In the genomic region with DNA sequence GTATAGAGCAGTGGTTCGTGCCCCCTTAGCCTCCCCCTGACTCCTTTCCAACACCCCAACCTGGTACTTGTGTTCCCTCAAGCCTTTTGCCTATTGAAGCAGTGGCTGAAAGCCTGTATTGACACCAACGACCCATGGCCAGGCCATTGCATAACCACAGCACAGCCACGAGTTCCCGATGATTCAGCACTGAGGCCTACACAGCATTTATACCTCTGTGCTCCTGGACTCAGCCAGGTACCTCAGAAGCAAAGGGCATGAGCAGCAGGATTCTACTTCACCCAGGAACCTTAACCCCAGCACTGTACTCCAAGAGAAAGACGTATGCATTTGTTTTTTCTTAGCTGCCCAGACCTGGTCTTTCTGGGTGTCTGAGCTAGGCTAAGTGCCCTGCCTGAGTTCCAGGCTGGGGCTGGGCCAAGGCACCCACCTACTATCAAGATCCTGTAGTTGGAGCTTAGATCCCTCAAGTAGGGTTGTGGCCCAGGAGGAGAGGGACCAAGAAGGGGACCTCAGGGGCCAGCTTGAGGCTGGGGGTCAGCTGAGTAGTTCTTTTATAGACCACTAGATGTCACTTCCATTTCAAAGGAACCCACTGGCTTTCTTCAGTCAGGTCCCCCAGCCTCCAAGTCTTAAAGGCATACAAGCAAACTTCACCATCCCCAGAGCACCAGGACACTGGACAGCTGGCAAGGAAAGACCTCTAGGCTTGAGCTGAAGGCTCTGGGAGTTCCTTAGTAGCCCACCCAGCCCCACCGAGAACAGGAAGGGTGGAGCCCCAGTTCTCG, we compare ENCODE assay signal across 8 mouse cellular contexts.
DNase-seq lines count a peak whose midpoint lies in the region; ATAC-seq and TF ChIP-seq lines count a peak whose summit lies in the region.

No protein-coding gene starts in this region.

- no peaks in the 10 kb centered on the region for H3K36me3 ChIP-seq in midbrain, postnatal 0 days (ENCODE audit: insufficient read depth, low read length)
- no peaks in the 10 kb centered on the region for H3K36me3 ChIP-seq in midbrain, embryonic 13.5 days
- no peaks in the 10 kb centered on the region for H3K36me3 ChIP-seq in liver, embryonic 13.5 days
- no peaks in the 10 kb centered on the region for H3K36me3 ChIP-seq in stomach, postnatal 0 days (ENCODE audit: control insufficient read depth, insufficient read depth, low read length)
- no peaks in the 10 kb centered on the region for H3K36me3 ChIP-seq in hindbrain, embryonic 13.5 days

- TF ChIP-seq EP300 in stomach, postnatal 0 days (optimal IDR thresholded peaks at IDR 0.05) = no peak

- peak; percentile 45 for TF ChIP-seq CTCF in midbrain, postnatal 0 days (IDR thresholded peaks at IDR 0.05)
- TF ChIP-seq CTCF in stomach, postnatal 0 days (IDR thresholded peaks at IDR 0.05; ENCODE audit: low read depth) = peak; percentile 65

- no peak overlapping the region for H3K9ac ChIP-seq in midbrain, postnatal 0 days (replicated peaks; ENCODE audit: low read length, poor library complexity, severe bottlenecking)
- no peak overlapping the region for H3K9ac ChIP-seq in midbrain, embryonic 13.5 days (replicated peaks)
- no peak overlapping the region for H3K9ac ChIP-seq in liver, embryonic 13.5 days
- H3K9ac ChIP-seq in stomach, postnatal 0 days (ENCODE audit: low read length) = no peak overlapping the region
- no peak overlapping the region for H3K9ac ChIP-seq in hindbrain, embryonic 13.5 days

- H3K4me1 ChIP-seq in midbrain, postnatal 0 days (ENCODE audit: insufficient read depth, low read length) = no peaks in the 10 kb centered on the region
- H3K4me1 ChIP-seq in midbrain, embryonic 13.5 days (replicated peaks) = no peaks in the 10 kb centered on the region
- peaks cover 21% of the 10 kb centered on the region for H3K4me1 ChIP-seq in liver, embryonic 13.5 days (replicated peaks)
- no peaks in the 10 kb centered on the region for H3K4me1 ChIP-seq in stomach, postnatal 0 days (replicated peaks; ENCODE audit: control insufficient read depth, insufficient read depth)
- no peaks in the 10 kb centered on the region for H3K4me1 ChIP-seq in hindbrain, embryonic 13.5 days (replicated peaks)

- H3K9me3 ChIP-seq in midbrain, postnatal 0 days (ENCODE audit: low read length) = no peaks in the 10 kb centered on the region
- no peaks in the 10 kb centered on the region for H3K9me3 ChIP-seq in midbrain, embryonic 13.5 days
- H3K9me3 ChIP-seq in liver, embryonic 13.5 days (replicated peaks) = no peaks in the 10 kb centered on the region
- H3K9me3 ChIP-seq in stomach, postnatal 0 days (ENCODE audit: control insufficient read depth, low read length) = no peaks in the 10 kb centered on the region
- H3K9me3 ChIP-seq in hindbrain, embryonic 13.5 days = no peaks in the 10 kb centered on the region

- ATAC-seq in midbrain, postnatal 0 days (ENCODE audit: low FRiP score) = no peak
- ATAC-seq in midbrain, embryonic 13.5 days = no peak
- ATAC-seq in liver, embryonic 13.5 days (ENCODE audit: low read depth) = peak; percentile 66; the same call in 1 of the 2 replicates
- ATAC-seq in stomach, postnatal 0 days (ENCODE audit: low FRiP score, low TSS enrichment) = peak; percentile 59
- no peak for ATAC-seq in hindbrain, embryonic 13.5 days (ENCODE audit: low FRiP score)

- no peak overlapping the region for H3K4me3 ChIP-seq in midbrain, postnatal 0 days (ENCODE audit: low read depth, low read length)
- H3K4me3 ChIP-seq in midbrain, embryonic 13.5 days (replicated peaks) = no peak overlapping the region
- no peak overlapping the region for H3K4me3 ChIP-seq in liver, embryonic 13.5 days (replicated peaks)
- H3K4me3 ChIP-seq in stomach, postnatal 0 days (ENCODE audit: low read depth, low read length) = no peak overlapping the region
- no peak overlapping the region for H3K4me3 ChIP-seq in hindbrain, embryonic 13.5 days

- DNase-seq in midbrain, postnatal 0 days (ENCODE audit: low spot score) = peak; percentile 33
- DNase-seq in embryo, embryonic 11.5 days (ENCODE audit: low read depth, low spot score) = peak; percentile 13
- no peak for DNase-seq in liver, embryonic 13.5 days
- DNase-seq in stomach, postnatal 0 days (ENCODE audit: low spot score) = peak; percentile 41
- DNase-seq in layer of hippocampus, postnatal 10 days (ENCODE audit: low spot score in 2 of 2) = no peak
- DNase-seq in testis, postnatal 14 days (ENCODE audit: low spot score) = no peak

- H3K27me3 ChIP-seq in midbrain, postnatal 0 days (ENCODE audit: insufficient read depth, low read length) = no peaks in the 10 kb centered on the region
- H3K27me3 ChIP-seq in midbrain, embryonic 13.5 days = no peaks in the 10 kb centered on the region
- H3K27me3 ChIP-seq in liver, embryonic 13.5 days = no peaks in the 10 kb centered on the region
- H3K27me3 ChIP-seq in stomach, postnatal 0 days (ENCODE audit: control insufficient read depth, insufficient read depth, low read length) = no peaks in the 10 kb centered on the region
- H3K27me3 ChIP-seq in hindbrain, embryonic 13.5 days = no peaks in the 10 kb centered on the region

- H3K4me2 ChIP-seq in midbrain, postnatal 0 days (ENCODE audit: low read depth, low read length, poor library complexity, severe bottlenecking) = no peak overlapping the region
- no peak overlapping the region for H3K4me2 ChIP-seq in midbrain, embryonic 13.5 days (replicated peaks)
- H3K4me2 ChIP-seq in liver, embryonic 13.5 days = no peak overlapping the region
- no peak overlapping the region for H3K4me2 ChIP-seq in stomach, postnatal 0 days (replicated peaks; ENCODE audit: low read depth)
- no peak overlapping the region for H3K4me2 ChIP-seq in hindbrain, embryonic 13.5 days

- H3K27ac ChIP-seq in midbrain, postnatal 0 days (ENCODE audit: low read depth, low read length) = no peak overlapping the region
- no peak overlapping the region for H3K27ac ChIP-seq in midbrain, embryonic 13.5 days
- no peak overlapping the region; the same call in 1 of the 2 replicates for H3K27ac ChIP-seq in liver, embryonic 13.5 days
- no peak overlapping the region for H3K27ac ChIP-seq in stomach, postnatal 0 days (replicated peaks)
- H3K27ac ChIP-seq in hindbrain, embryonic 13.5 days = no peak overlapping the region

- WGBS in midbrain, postnatal 0 days = 88% methylated on average over 7 of the region's 7 CpGs
- WGBS in midbrain, embryonic 13.5 days = 85% methylated on average over 7 of the region's 7 CpGs
- 28% methylated on average over 7 of the region's 7 CpGs for WGBS in liver, embryonic 13.5 days (ENCODE audit: insufficient replicate concordance)
- 64% methylated on average over 7 of the region's 7 CpGs for WGBS in stomach, postnatal 0 days
- WGBS in hindbrain, embryonic 13.5 days = 91% methylated on average over 7 of the region's 7 CpGs

Comparison
In these comparisons a context has a peak if more than half of its experiments do, and no peak if none do; other contexts are left out.
1. ATAC-seq: peak in liver, embryonic 13.5 days (single experiment) and stomach, postnatal 0 days (single experiment); none in midbrain, postnatal 0 days (single experiment), midbrain, embryonic 13.5 days (single experiment) and hindbrain, embryonic 13.5 days (single experiment).
2. DNase-seq: peak in midbrain, postnatal 0 days (single experiment), embryo, embryonic 11.5 days (single experiment) and stomach, postnatal 0 days (single experiment); none in liver, embryonic 13.5 days (single experiment), layer of hippocampus, postnatal 10 days (0 of 2) and testis, postnatal 14 days (single experiment).